Mouse (Mus musculus): ENCODE measurements around the gene Selenow.

Selenow gene

DNA sequence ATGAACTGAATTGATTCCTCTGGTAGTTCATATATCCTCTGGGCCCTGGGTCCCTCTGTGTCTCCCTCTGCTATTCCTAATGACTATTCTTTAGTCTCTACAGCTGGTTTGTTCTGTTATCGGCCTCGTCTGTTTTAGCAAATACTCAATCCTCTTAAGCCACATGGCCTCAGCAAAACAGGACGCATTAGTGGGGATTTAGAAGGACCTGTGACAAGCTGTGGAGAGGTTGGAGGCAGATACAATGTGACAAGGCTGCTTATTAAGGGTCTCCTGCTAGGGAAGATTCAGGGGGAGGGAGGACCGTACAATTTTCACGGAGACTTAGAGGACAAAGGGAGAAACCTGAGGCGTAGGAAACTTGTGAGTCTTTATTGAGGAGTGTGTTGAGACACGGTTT, 16.3 kb downstream of the Selenow start:
- no peak for DNase-seq

DNA sequence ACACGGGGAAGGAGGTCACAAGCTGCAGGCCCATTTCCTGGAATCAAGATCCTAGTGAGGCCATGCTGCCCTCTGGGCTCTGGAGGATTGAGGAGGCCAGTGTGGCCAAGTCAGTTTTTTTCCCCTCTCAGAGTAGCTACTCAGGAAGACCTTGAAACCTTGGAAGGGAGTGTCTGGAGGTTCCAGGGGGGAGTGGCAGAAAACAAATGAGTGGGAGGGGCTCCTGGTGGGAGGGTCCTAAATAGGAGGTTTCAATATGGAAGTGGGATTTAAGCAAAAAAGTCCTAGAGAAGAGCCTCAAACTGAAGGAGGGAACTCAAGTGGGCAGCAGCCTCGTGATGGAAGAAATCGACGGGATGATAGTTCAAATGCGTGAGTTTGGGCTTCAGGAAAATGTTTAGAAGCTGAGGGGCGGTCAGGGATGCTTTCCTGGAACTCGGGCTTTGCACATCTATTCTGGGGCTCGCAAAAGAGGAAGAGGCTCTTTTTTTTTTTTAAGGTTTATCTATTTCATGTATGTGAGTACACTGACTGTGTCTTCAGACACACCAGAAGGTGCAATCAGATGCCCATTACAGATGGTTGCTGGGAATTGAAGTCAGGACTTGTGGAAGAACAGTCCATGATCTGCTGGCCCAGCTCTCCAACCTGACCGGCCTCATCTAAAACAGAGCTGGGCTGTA, 20.7 kb downstream of the Selenow start:
- DNase-seq = no peak

GRCm38 (mm10) chr7:15894251-15894650, 28.0 kb downstream of the Selenow start:
- no peak for DNase-seq

DNA sequence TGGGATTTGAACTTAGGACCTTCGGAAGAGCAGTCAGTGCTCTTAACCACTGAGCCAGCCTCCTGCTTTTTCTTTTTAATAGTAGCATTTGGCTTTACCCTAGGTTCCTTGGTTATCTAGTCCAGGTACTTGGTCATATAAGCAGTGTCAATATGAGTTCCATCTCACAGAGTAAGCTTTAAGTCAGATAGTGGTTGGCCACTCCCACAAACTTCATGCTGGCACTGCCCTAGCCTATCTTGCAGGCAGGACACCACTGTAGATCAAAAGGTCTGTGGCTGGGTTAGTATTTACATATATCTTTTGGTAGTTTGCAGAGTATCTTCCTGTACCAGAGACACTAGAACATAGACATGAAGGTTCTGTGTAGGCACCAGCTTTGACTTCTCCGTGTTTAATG, 38.1 kb downstream of the Selenow start:
- no peak for DNase-seq

- DNase-seq = no peak
These were observed 39.9 kb downstream of the Selenow start, which contains the start of gene Crxos for GRCm38 (mm10) chr7:15882317-15882716. Gene Crxos (plus strand): TSS chr7:15882617.

- no peak for DNase-seq
These were observed 40.4 kb downstream of the Selenow start for GRCm38 (mm10) chr7:15881831-15882230.

DNA sequence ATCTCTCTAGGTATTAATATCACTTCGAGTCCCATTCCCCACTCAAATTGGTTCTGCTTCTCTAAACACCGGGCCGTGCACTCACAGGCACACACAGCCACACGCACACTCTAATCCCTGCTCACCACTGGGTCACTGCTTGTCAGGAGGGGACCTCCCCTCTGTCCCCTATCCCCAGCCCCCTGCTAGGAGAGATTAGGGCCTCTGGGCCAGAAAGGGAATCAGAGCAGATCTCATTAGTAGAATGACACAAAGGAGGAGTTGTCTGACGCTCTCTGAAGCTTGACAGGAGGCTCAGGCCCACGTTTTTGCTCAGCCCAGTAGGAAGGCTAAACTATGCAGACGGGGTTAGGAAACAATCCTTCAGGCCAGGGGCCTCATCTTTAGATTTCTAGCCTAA, 40.8 kb downstream of the Selenow start:
- no peak for DNase-seq

GRCm38 (mm10) chr7:15879756-15880155, 42.4 kb downstream of the Selenow start, which contains the start of gene Crx:
Gene Crx (minus strand): TSS chr7:15879968.
- no peak for DNase-seq

Measured in kidney, postnatal 25 days (tissue).